9 mouse cellular contexts compared by ENCODE assay signal in the genomic region with DNA sequence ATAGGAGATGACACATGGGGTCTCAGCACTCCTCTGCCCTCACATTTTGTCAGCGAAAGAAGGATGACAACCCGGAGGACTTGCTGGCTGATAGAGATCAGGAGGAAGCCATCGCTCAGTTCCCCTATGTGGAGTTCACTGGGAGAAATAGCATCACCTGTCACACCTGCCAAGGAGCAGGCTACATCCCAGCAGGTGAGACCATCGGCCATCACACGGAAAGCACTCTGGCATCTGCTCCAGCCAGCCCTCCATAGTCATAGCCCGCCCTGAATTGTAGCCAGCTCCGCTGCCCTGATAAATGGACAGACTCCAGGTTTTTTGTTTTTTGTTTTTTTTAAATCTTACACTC. TPM values are rescaled to one million over a fixed set of nuclear protein-coding genes. Genes with fewer than 3 reads are reported as not detected.
A peak's percentile ranks its signal among the peaks of the same experiment; 100 is the strongest.
DNase-seq lines count a peak whose midpoint lies in the region; ATAC-seq and TF ChIP-seq lines count a peak whose summit lies in the region.
"Had no signal": no experiment of that assay in that cellular context is flagged by ENCODE, and none has a peak within 500 bp of the region (broad histone marks: within the 10 kb centered on the region; RNA-seq: fewer than 3 reads in every experiment).

No protein-coding gene starts in this region.

- WGBS in lung, embryonic 14.5 days, result 18% methylated on average over 7 of the region's 7 CpGs
- 36% methylated on average over 7 of the region's 7 CpGs for WGBS in lung, adult 2 months
- WGBS in intestine, embryonic 14.5 days, result 28% methylated on average over 7 of the region's 7 CpGs
- WGBS in neural tube, embryonic 14.5 days, result 21% methylated on average over 7 of the region's 7 CpGs

- no peaks in the 10 kb centered on the region for H3K4me1 ChIP-seq in lung, embryonic 14.5 days (ENCODE audit: insufficient read depth)
- H3K4me1 ChIP-seq in lung, adult 2 months (ENCODE audit: control insufficient read depth, insufficient read depth, low read length), result no peaks in the 10 kb centered on the region
- H3K4me1 ChIP-seq in intestine, embryonic 14.5 days (replicated peaks; ENCODE audit: control insufficient read depth, insufficient read depth, low read length), result peaks cover 6% of the 10 kb centered on the region; the same call in 1 of the 2 replicates
- no peaks in the 10 kb centered on the region for H3K4me1 ChIP-seq in neural tube, embryonic 14.5 days (ENCODE audit: control insufficient read depth, insufficient read depth, low read length)

- peak overlapping the region; percentile 89 for H3K4me2 ChIP-seq in lung, embryonic 14.5 days
- peak overlapping the region; percentile 74 for H3K4me2 ChIP-seq in intestine, embryonic 14.5 days (ENCODE audit: low read length)
- peak overlapping the region; percentile 74 for H3K4me2 ChIP-seq in neural tube, embryonic 14.5 days (ENCODE audit: low read depth, low read length)

- H3K9me3 ChIP-seq in lung, embryonic 14.5 days (ENCODE audit: low read depth, low read length), result no peaks in the 10 kb centered on the region
- no peaks in the 10 kb centered on the region for H3K9me3 ChIP-seq in intestine, embryonic 14.5 days (ENCODE audit: control insufficient read depth, low read length)
- H3K9me3 ChIP-seq in neural tube, embryonic 14.5 days (ENCODE audit: control insufficient read depth, low read length), result no peaks in the 10 kb centered on the region

- H3K27me3 ChIP-seq in lung, embryonic 14.5 days (ENCODE audit: insufficient read depth, low read length), result no peaks in the 10 kb centered on the region
- no peaks in the 10 kb centered on the region for H3K27me3 ChIP-seq in intestine, embryonic 14.5 days (replicated peaks; ENCODE audit: control insufficient read depth, insufficient read depth, low read length)
- H3K27me3 ChIP-seq in neural tube, embryonic 14.5 days (ENCODE audit: control insufficient read depth, insufficient read depth, low read length), result no peaks in the 10 kb centered on the region

- TF ChIP-seq POLR2A in lung, adult 2 months (IDR thresholded peaks at IDR 0.05; ENCODE audit: borderline replicate concordance, extremely low read depth, low read depth, low read length), result no peak

- no peaks in the 10 kb centered on the region for H3K36me3 ChIP-seq in lung, embryonic 14.5 days (ENCODE audit: insufficient read depth)
- H3K36me3 ChIP-seq in intestine, embryonic 14.5 days (ENCODE audit: control insufficient read depth, insufficient read depth, low read length), result no peaks in the 10 kb centered on the region
- H3K36me3 ChIP-seq in neural tube, embryonic 14.5 days (ENCODE audit: control insufficient read depth, insufficient read depth, low read length), result 0 out of 2 replicates have a peak, but pooled peaks cover 3% of the 10 kb centered on the region

- no peak overlapping the region for H3K27ac ChIP-seq in lung, embryonic 14.5 days (ENCODE audit: low read depth)
- H3K27ac ChIP-seq in intestine, embryonic 14.5 days (ENCODE audit: low read depth), result 0 out of 2 replicates have a peak overlapping the region, but pooled peaks have one; percentile 2
- peak overlapping the region; percentile 56 for H3K27ac ChIP-seq in neural tube, embryonic 14.5 days (ENCODE audit: low read depth, low read length)

- DNase-seq in lung, embryonic 14.5 days, result no peak
- no peak for DNase-seq in lung, adult 2 months
- peak; percentile 37 to 51 for DNase-seq in cerebellum, postnatal 25 days
- no peak for DNase-seq in intestine, embryonic 14.5 days (ENCODE audit: low spot score)
- DNase-seq in adrenal gland, adult 18-20 months (ENCODE audit: low spot score in 2 of 2), result no peak
- no peak for DNase-seq in spleen, adult 18-20 months
- no peak for DNase-seq in urinary bladder, postnatal 14 days (ENCODE audit: low spot score)

- no peak for TF ChIP-seq CTCF in lung, embryonic 14.5 days (IDR thresholded peaks at IDR 0.05; ENCODE audit: low read depth)
- no peak for TF ChIP-seq CTCF in lung, adult 2 months (IDR thresholded peaks at IDR 0.05; ENCODE audit: insufficient read depth, low read length)

- H3K9ac ChIP-seq in lung, embryonic 14.5 days, result peak overlapping the region; percentile 67
- H3K9ac ChIP-seq in intestine, embryonic 14.5 days (ENCODE audit: low read length), result peak overlapping the region; percentile 50
- H3K9ac ChIP-seq in neural tube, embryonic 14.5 days (replicated peaks; ENCODE audit: low read depth, low read length), result peak overlapping the region; percentile 55

- peak; percentile 19; the same call in 1 of the 2 replicates for ATAC-seq in lung, embryonic 14.5 days (ENCODE audit: insufficient read depth)
- ATAC-seq in intestine, embryonic 14.5 days (replicated peaks; ENCODE audit: low FRiP score, low TSS enrichment, low read depth), result peak; percentile 18; the same call in 1 of the 2 replicates
- peak; percentile 31; the same call in 1 of the 2 replicates for ATAC-seq in neural tube, embryonic 14.5 days (ENCODE audit: low read depth)

- H3K4me3 ChIP-seq in lung, embryonic 14.5 days (ENCODE audit: low read depth, low read length), result peak overlapping the region; percentile 55
- no peak overlapping the region for H3K4me3 ChIP-seq in lung, adult 2 months (replicated peaks; ENCODE audit: extremely low read depth, low read depth, low read length)
- peak overlapping the region; percentile 54 for H3K4me3 ChIP-seq in intestine, embryonic 14.5 days (ENCODE audit: low read depth, low read length)
- H3K4me3 ChIP-seq in neural tube, embryonic 14.5 days (ENCODE audit: low read depth, low read length), result peak overlapping the region; percentile 53

RNA-seq across cellular contexts. Expression of a gene that starts 0.8 kb away (rescaled TPM):
- 31.4 and 35.1 TPM in 2 replicates for polyA plus RNA-seq in lung, embryonic 14.5 days (2014; fragmentation: Nextera tagmentation; extraction: Ambion mirVana)
- 25.8 and 34.2 TPM in 2 replicates for polyA plus RNA-seq in lung, adult 2 months (2012; rRNA removed)
- polyA plus RNA-seq in intestine, embryonic 14.5 days (2014; fragmentation: Nextera tagmentation; extraction: Ambion mirVana), result 39.0 and 43.4 TPM in 2 replicates
- 51.0 and 53.6 TPM in 2 replicates for polyA plus RNA-seq in neural tube, embryonic 14.5 days (2014; fragmentation: Nextera tagmentation; extraction: Ambion mirVana)
- 10 to 100 TPM; 58.7 to 65.1 TPM for total RNA-seq in adrenal gland, adult 18-20 months (2021)

RNA-seq across cellular contexts. Expression of a gene that starts 39.7 kb away (rescaled TPM):
- 29.3 and 33.3 TPM in 2 replicates for polyA plus RNA-seq in lung, embryonic 14.5 days (2014; fragmentation: Nextera tagmentation; extraction: Ambion mirVana)
- 0.14 and 0.51 TPM in 2 replicates for polyA plus RNA-seq in lung, adult 2 months (2012; rRNA removed)
- polyA plus RNA-seq in intestine, embryonic 14.5 days (2014; fragmentation: Nextera tagmentation; extraction: Ambion mirVana), result 2.3 and 4.5 TPM in 2 replicates
- 11.3 and 26.0 TPM in 2 replicates for polyA plus RNA-seq in neural tube, embryonic 14.5 days (2014; fragmentation: Nextera tagmentation; extraction: Ambion mirVana)
- not detected for total RNA-seq in adrenal gland, adult 18-20 months (2021)
- total RNA-seq: neutrophil, adult 5-6 weeks had no signal

RNA-seq across cellular contexts. Expression of a gene that starts 54.4 kb away (rescaled TPM):
- 0.38 and 0.61 TPM in 2 replicates for polyA plus RNA-seq in lung, embryonic 14.5 days (2014; fragmentation: Nextera tagmentation; extraction: Ambion mirVana)
- 4.0 and 6.3 TPM in 2 replicates for polyA plus RNA-seq in lung, adult 2 months (2012; rRNA removed)
- 0.66 and 0.80 TPM in 2 replicates for polyA plus RNA-seq in intestine, embryonic 14.5 days (2014; fragmentation: Nextera tagmentation; extraction: Ambion mirVana)
- polyA plus RNA-seq in neural tube, embryonic 14.5 days (2014; fragmentation: Nextera tagmentation; extraction: Ambion mirVana), result 0.07 TPM in 1 of 2 replicates, not detected in the other
- 10 to 100 TPM in 1 of 2 experiments, 1 to 10 TPM in 1; 6.3 to 21.2 TPM for total RNA-seq in adrenal gland, adult 18-20 months (2021)

Comparison
In these comparisons a context has a peak if more than half of its experiments do, and no peak if none do; other contexts are left out.
1. DNase-seq: peak in cerebellum, postnatal 25 days (2 of 2); none in lung, embryonic 14.5 days (single experiment), lung, adult 2 months (single experiment), intestine, embryonic 14.5 days (single experiment), adrenal gland, adult 18-20 months (0 of 2), spleen, adult 18-20 months (0 of 2) and urinary bladder, postnatal 14 days (single experiment).
2. Peak in every context shown above with its lines, with median percentiles within 50 percentile points of each other: ATAC-seq, H3K4me2 ChIP-seq and H3K9ac ChIP-seq.